Mouse (Mus musculus): Measurements from ENCODE around the gene Por.

Por gene

GRCm38 (mm10) chr5:135703431-135703830, 33.6 kb downstream of the Por start:
- DNase-seq = no peak

DNA sequence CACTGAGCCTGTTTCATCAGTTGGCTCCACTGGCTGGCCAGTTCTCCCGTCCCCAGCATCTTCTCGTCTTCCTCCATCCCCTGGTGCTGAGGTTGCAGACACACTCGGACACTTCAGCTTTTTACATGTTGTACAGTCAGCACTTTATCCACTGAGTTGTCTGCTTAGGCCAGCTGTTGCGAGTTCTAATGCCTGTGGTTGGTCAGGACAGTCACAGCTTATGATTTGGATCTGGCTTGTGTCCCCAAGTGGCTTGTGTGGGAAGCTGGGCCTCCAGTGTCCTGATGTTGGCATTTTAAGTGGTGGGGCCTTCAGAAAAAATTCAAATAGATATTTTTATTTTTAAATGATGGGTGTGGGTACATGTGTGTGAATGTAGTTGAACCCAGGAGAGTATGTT, 35.5 kb downstream of the Por start:
- DNase-seq = no peak

DNA sequence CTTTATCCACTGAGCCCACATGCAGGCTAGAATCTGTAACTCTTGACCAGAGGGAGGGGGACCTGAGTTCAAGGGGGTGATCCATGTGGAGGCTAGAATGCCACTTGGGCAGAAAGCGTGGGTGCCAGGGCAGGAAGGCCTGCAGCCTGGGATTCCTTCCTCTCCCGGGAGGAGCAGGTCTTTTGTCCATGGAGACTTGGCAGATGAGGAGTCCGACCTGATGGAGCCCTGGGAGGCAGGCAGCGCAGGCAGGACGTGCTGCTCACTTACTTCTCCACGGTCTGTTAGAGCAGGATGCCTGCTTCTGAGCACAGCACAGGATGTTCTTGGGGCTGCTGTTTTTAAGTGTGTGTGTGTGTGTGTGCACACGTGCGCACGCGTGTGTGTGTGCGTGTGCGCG, 37.2 kb downstream of the Por start:
- no peak for DNase-seq

- peak; percentile 96 for DNase-seq
Measured at GRCm38 (mm10) chr5:135707855-135708254, 38.0 kb downstream of the Por start.

DNA sequence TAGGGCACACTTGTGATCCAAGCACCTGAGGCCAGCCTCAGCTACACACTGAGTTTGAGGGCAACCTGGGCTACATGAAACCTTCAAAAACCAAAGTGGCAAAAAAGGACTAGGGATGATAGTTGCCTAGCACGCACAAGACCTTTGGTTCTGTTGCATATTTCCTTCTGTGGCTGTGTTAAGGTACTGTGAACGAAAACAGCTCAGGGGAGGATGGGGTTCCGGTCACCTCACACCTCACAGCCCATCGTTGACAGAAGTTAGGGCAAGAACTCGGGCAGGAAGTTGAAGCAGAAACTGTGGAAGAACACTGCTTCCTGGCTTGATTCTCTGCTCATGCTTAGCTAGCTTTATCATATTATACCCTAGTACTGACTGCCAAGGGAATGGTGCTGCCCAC, 39.9 kb downstream of the Por start:
- no peak for DNase-seq

DNA sequence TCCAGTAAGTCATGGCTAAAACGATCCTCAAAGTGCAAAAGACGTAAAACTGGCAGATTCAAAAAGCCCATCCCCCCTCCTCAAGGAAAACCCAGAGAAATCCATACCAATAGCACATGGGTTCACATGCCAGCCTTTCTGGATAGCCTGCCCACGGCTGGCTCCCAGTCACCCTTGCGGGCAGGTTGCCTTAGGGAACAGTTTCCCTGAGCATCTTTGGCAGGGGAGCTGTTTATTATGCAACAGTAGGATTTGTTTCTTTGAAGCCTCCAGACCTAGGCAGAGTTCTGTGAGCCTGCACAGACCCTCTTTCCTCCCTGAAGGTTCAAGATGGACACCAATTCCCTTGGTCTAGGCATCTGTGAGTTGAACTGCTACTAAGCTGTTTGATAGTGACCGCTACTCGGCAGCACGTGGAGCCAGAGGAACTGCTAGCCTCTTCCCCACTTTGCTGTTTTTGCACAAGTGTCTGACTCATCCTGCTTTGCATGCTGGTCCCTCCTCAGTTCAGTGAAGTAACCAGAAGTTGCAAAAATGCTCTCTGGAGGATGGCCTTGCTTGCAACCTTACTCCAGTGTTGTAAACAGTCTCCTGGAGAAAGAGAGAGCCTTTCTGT, 40.9 kb downstream of the Por start:
- no peak for DNase-seq

DNA sequence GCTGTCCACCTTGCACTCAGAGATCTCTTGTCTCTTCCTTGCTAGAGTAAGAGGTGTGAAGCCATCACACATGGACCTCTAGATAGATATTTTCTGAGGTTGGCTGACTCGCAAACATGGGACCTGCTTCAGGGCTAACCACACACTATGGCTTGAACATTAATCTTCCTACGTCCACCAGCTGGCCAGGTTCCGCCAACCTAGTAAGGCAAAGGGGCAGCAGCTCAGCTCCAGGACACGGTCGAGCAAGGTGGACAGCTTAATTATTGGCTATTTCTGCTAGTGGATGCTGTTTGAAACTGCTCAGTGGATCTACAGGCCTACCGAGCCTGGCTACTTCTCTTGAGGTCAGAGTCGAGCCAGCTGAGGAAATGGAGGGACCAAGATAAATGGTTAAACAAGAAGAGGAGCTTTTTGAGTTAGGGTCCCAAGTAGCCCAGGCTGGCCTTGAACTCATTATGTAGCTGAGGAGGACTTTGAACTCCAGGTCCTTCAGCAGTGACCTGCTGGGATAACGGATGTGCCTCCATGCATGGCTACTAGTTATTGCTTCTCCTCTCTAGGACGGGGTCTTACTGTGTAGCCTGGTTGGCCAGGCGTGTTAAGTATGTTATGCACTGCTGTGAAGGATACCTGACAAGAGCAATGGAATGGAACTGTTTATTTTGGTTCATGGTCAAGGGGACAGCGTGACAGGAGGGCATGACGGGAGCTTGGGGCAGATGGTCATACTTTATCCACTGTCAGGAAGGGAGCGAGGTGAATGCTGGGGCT, 41.9 kb downstream of the Por start:
- peak; percentile 87 for DNase-seq

DNA sequence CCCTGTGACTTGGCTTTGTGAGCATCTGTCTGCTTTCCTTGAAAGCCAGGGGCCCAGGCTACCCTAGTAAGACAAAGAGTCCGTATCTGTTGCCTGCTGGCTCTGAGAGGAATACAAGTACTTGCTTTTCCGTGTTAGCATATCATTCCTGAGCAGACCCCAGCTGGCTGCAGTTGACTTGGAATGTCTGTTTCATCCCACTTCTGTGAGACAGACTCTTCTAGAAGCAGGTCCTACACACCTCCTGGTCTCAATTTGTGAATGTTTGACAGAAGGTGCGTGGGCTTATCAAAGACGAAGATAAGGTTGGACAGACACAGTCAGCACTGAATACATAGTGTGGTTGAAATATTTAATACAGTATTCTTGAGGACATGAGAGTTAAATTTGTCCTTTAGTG, 43.0 kb downstream of the Por start:
- DNase-seq = no peak

- DNase-seq = peak; percentile 77
Measured at GRCm38 (mm10) chr5:135713441-135714218, 43.8 kb downstream of the Por start.

- no peak for DNase-seq
Measured at GRCm38 (mm10) chr5:135715624-135716023, 45.8 kb downstream of the Por start.

- DNase-seq = no peak
Measured at GRCm38 (mm10) chr5:135719586-135720120, 49.8 kb downstream of the Por start.

DNA sequence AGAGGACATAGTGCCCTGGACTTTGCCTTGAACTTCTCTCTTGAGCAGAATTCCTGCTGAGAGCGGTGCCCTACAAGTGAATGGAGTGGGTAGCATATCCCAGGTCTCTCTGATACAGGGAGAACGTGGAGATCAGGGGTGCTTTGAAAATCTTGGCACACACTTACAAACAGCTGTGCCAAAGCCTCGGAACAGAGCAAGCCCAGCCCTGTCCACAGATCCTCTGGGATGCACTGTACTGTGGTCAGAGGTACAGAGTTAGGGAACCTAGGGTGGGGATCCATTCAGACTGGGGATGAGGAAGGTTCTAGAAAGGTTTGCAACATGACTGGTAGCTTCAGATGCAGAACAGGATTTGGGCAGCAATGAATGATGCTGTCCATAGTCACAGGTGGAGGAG, 50.3 kb downstream of the Por start:
- DNase-seq = no peak

DNA sequence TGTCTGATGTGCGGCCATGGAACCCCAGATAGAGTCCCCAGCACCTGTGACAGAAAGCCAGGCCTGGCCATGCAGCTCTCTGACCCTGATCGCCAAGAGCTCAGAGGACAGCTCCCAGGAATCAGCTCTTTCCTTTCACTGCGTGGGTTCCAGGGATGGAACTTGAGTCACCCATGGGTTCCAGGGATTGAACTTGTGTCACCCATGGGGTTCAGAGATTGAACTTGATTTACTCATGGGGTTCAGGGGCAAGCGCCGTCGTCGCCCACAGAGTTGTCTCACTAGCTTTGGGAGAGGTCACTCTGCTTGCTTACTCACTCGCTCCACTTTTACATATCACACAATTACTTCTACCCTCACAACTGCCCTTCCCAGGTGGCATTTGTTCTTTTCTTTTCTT, 51.2 kb downstream of the Por start:
- no peak for DNase-seq

DNA sequence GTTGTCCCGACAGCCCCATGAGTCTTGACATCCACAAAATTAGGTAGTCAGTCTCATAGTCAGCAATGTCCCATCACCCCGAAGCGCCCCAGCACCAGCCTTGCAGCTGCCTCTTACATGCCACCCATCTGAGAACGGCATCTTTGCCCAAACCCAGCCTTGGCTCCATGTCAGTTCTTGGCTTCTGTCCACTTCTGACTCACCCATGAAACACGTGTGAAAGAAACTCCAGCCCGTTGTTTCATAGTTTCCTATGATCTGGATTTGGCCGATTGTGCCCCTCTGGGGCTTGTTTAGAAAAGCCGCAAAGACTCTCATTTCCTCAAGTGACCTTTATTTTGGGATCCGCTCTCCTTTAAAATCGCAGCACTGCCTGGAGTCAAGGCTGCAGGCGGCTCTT, 52.3 kb downstream of the Por start:
- DNase-seq = no peak

- DNase-seq = peak; percentile 69
Measured at GRCm38 (mm10) chr5:135723165-135723751, 53.4 kb downstream of the Por start.

- no peak for DNase-seq
Measured at GRCm38 (mm10) chr5:135724536-135725322, 54.9 kb downstream of the Por start.

GRCm38 (mm10) chr5:135725391-135725841, 55.6 kb downstream of the Por start:
- DNase-seq = no peak

- DNase-seq = no peak
Measured at GRCm38 (mm10) chr5:135725991-135726390, 56.2 kb downstream of the Por start.

DNA sequence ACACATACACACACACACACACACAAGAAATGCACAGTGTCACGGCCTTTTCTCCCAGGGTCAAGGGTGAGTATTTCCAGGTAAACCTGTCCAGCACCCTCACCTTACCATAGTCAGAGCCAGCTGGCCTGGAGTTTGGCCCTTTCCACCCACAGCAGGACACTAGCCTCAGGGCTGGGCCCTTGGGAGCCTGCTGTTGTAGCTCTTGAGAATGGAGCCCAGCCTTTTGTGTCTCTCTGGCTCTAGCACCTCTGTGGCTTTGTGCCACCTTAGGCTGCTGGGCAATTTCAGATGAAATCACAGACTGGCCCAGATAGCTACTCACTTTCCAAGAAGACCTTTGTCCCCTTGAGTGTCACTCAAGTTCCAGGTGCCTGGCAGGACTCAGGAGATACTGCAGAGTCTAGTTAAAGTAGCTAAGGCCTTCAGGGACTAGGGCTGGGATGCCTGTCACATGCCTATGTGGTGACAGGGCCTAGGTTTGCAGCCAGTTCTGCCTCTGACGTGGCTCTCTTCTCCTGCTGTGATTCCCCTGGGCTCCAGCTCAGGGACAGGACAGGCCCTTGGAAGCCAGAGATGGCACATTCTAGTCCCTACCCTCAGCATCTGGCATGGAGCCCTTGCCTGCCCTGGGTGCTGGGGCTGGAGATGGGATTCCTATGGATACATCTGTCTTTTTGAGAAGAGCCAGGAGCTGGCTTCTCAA, 57.0 kb downstream of the Por start:
- peak; percentile 60 for DNase-seq

GRCm38 (mm10) chr5:135727871-135728270, 58.0 kb downstream of the Por start:
- no peak for DNase-seq

- DNase-seq = no peak
Measured at GRCm38 (mm10) chr5:135728361-135728760, 58.5 kb downstream of the Por start.

- DNase-seq = no peak
Measured at GRCm38 (mm10) chr5:135729351-135729750, 59.5 kb downstream of the Por start.
